Mouse (Mus musculus) CH12.LX (cell line): ENCODE data around the gene Ttc7. TPM values are rescaled to one million over a fixed set of nuclear protein-coding genes. Genes with fewer than 3 reads are reported as not detected.

ENCODE experiments used
- DNase-seq: peaks from one replicate; pipeline ENCODE4 v3.0.0-alpha.2; 2013; ENCODE audit errors: extremely low read depth
- H3K27ac ChIP-seq: 2 replicates; pipeline ENCODE4 v1.5.1; 2012; ENCODE audit warnings: low read depth, mild to moderate bottlenecking, control low read depth, moderate library complexity; ENCODE audit not compliant: insufficient read depth
- H3K27me3 ChIP-seq: replicated peaks from 2 replicates; pipeline ENCODE3; 2012; ENCODE audit warnings: inconsistent platforms
- H3K36me3 ChIP-seq, 2 experiments: replicated peaks in 1 of 2; 2 replicates each; pipeline versions ENCODE3 to v1.6.1; 2012; ENCODE audit warnings: inconsistent platforms in 1 of 2, low read length in 1 of 2, mild to moderate bottlenecking in 1 of 2, mixed read lengths in 1 of 2, moderate library complexity in 1 of 2; ENCODE audit not compliant: control insufficient read depth in 1 of 2, insufficient read depth in 1 of 2
- H3K4me1 ChIP-seq, 2 experiments: 2 replicates each; pipeline ENCODE4 v1.6.1; 2012; ENCODE audit warnings: inconsistent platforms in 1 of 2, moderate library complexity in 1 of 2; ENCODE audit not compliant: insufficient read depth in 2 of 2, control insufficient read depth in 1 of 2
- H3K4me2 ChIP-seq: 2 replicates; pipeline ENCODE4 v1.6.1; 2012; ENCODE audit warnings: low read depth, mild to moderate bottlenecking, control low read depth; ENCODE audit not compliant: poor library complexity, insufficient read depth, severe bottlenecking
- H3K4me3 ChIP-seq, 3 experiments: fragments of 150-350 bp in 1 of 3; sonication (generic) in 1 of 3; replicated peaks in 1 of 3; 2 replicates each; pipeline versions ENCODE3 to v1.5.1; 2011 to 2012; ENCODE audit warnings: low read depth in 2 of 3, low read length in 2 of 3, mild to moderate bottlenecking in 2 of 3, moderate library complexity in 2 of 3, control low read depth in 1 of 3, improper control_type of control experiment in 1 of 3, inconsistent platforms in 1 of 3, mixed read lengths in 1 of 3; ENCODE audit not compliant: poor library complexity in 1 of 3
- H3K79me2 ChIP-seq: replicated peaks from 2 replicates; pipeline ENCODE4 v1.6.1; 2012; ENCODE audit warnings: mild to moderate bottlenecking, moderate library complexity; ENCODE audit not compliant: control insufficient read depth, poor library complexity, insufficient read depth, severe bottlenecking; ENCODE audit errors: extremely low read depth
- H3K9ac ChIP-seq: 2 replicates; pipeline ENCODE4 v1.6.1; 2012; ENCODE audit warnings: low read depth, mild to moderate bottlenecking, control low read depth, moderate library complexity; ENCODE audit not compliant: insufficient read depth
- H3K9me3 ChIP-seq: replicated peaks from 2 replicates; pipeline ENCODE3; 2012; ENCODE audit warnings: low read length, inconsistent platforms, mixed read lengths
- BHLHE40 ChIP-seq: IDR thresholded peaks from 2 replicates; pipeline ENCODE4 v1.6.1; 2011; ENCODE audit warnings: mild to moderate bottlenecking, low read depth, low read length, improper control_type of control experiment
- CHD2 ChIP-seq: IDR thresholded peaks from 2 replicates; pipeline ENCODE4 v1.6.1; 2011; ENCODE audit warnings: low read length, improper control_type of control experiment
- CTCF ChIP-seq, 2 experiments: IDR thresholded peaks in 1 of 2; conservative IDR thresholded peaks in 1 of 2; 2 replicates each; pipeline ENCODE4 v1.5.1; 2011 to 2012; ENCODE audit warnings: low read depth in 2 of 2, low read length in 2 of 2, improper control_type of control experiment in 1 of 2, inconsistent platforms in 1 of 2, mild to moderate bottlenecking in 1 of 2, moderate library complexity in 1 of 2
- ETS1 ChIP-seq: conservative IDR thresholded peaks from 2 replicates; pipeline ENCODE4 v1.6.1; 2012; ENCODE audit warnings: low read depth, mild to moderate bottlenecking, inconsistent platforms, low read length, improper control_type of control experiment, moderate library complexity
- IRF4 ChIP-seq: IDR thresholded peaks from 2 replicates; pipeline ENCODE4 v1.6.1; 2014; ENCODE audit warnings: low read depth, mild to moderate bottlenecking, inconsistent platforms, low read length, improper control_type of control experiment
- KAT2A ChIP-seq: IDR thresholded peaks from 2 replicates; pipeline ENCODE4 v1.6.1; 2012; ENCODE audit warnings: low read length, improper control_type of control experiment, inconsistent platforms; ENCODE audit not compliant: insufficient replicate concordance
- MAFK ChIP-seq: IDR thresholded peaks from 2 replicates; pipeline ENCODE4 v1.6.1; 2011; ENCODE audit warnings: low read length, improper control_type of control experiment; ENCODE audit not compliant: insufficient replicate concordance
- MAZ ChIP-seq: IDR thresholded peaks from 2 replicates; pipeline ENCODE4 v1.6.1; 2012; ENCODE audit warnings: low read depth, mild to moderate bottlenecking, inconsistent platforms, low read length, improper control_type of control experiment, moderate library complexity
- MXI1 ChIP-seq: IDR thresholded peaks from 2 replicates; pipeline ENCODE4 v1.6.1; 2011; ENCODE audit warnings: mild to moderate bottlenecking, low read depth, low read length, improper control_type of control experiment
- MYC ChIP-seq: IDR thresholded peaks from 2 replicates; pipeline ENCODE4 v1.6.1; 2011; ENCODE audit warnings: low read depth, mild to moderate bottlenecking, improper control_type of control experiment, low read length
- POLR2A ChIP-seq: IDR thresholded peaks from 2 replicates; pipeline ENCODE4 v1.6.1; 2011; ENCODE audit warnings: low read depth, mild to moderate bottlenecking, improper control_type of control experiment, low read length
- POLR2AphosphoS2 ChIP-seq: IDR thresholded peaks from 2 replicates; pipeline ENCODE4 v1.6.1; 2011; ENCODE audit warnings: low read depth, low read length, improper control_type of control experiment
- RAD21 ChIP-seq: IDR thresholded peaks from 2 replicates; pipeline ENCODE4 v1.6.1; 2011; ENCODE audit warnings: low read depth, mild to moderate bottlenecking, low read length, improper control_type of control experiment, moderate library complexity
- RCOR1 ChIP-seq: conservative IDR thresholded peaks from 2 replicates; pipeline ENCODE4 v1.6.1; 2012; ENCODE audit warnings: low read depth, mild to moderate bottlenecking, inconsistent platforms, low read length, improper control_type of control experiment
- SIN3A ChIP-seq: IDR thresholded peaks from 2 replicates; pipeline ENCODE4 v1.6.1; 2012; ENCODE audit warnings: low read length, improper control_type of control experiment, inconsistent platforms
- SMC3 ChIP-seq: IDR thresholded peaks from 2 replicates; pipeline ENCODE4 v1.6.1; 2011; ENCODE audit warnings: low read depth, low read length, improper control_type of control experiment
- TBP ChIP-seq: conservative IDR thresholded peaks from 2 replicates; pipeline ENCODE4 v1.6.1; 2011; ENCODE audit warnings: low read depth, low read length, improper control_type of control experiment
- USF2 ChIP-seq: conservative IDR thresholded peaks from 2 replicates; pipeline ENCODE4 v1.6.1; 2011; ENCODE audit warnings: low read depth, low read length, improper control_type of control experiment
- ZC3H11A ChIP-seq: IDR thresholded peaks from 2 replicates; pipeline ENCODE4 v1.6.1; 2012; ENCODE audit warnings: low read depth, mild to moderate bottlenecking, inconsistent platforms, low read length, improper control_type of control experiment
- ZMIZ1 ChIP-seq: IDR thresholded peaks from 2 replicates; pipeline ENCODE4 v1.6.1; 2012; ENCODE audit warnings: low read depth, mild to moderate bottlenecking, inconsistent platforms, low read length, improper control_type of control experiment
- dilution Hi-C: fragments of 300-500 bp; cut with MboI; formaldehyde crosslinking; loops from 2 replicates; pipeline ENCODE4 v1.14.3; 2020; ENCODE audit warnings: low sequenced_read_pairs; ENCODE audit not compliant: extremely low pct_unique_long_range_greater_than_20kb, extremely low pct_ligation_motif_present
- in situ Hi-C: fragments of 300-500 bp; cut with MboI; formaldehyde crosslinking; loops from 3 replicates; pipeline ENCODE4 v1.14.3; 2019; ENCODE audit warnings: low sequenced_read_pairs, low pct_ligation_motif_present, low pct_unique_long_range_greater_than_20kb, mixed read lengths
- polyA plus RNA-seq: library from polyadenylated mRNA; unstranded; fragments of >175 nt; gene quantifications from 2 replicates; pipeline ENCODE4 v1.2.1, GENCODE M21; 2012; ENCODE audit warnings: low read depth; ENCODE audit not compliant: insufficient read length
- total RNA-seq, 2 experiments: library from RNA; depleted of rRNA; stranded (reverse); fragments of 300-350 nt in 1 of 2; fragments of >200 nt in 1 of 2; gene quantifications; 2 replicates each; pipeline ENCODE4 v1.2.3; 2012 to 2014

Gene Ttc7
- total and polyA plus RNA-seq, 3 experiments, result 6.2 to 16.4 (median 12.8) TPM

DNA sequence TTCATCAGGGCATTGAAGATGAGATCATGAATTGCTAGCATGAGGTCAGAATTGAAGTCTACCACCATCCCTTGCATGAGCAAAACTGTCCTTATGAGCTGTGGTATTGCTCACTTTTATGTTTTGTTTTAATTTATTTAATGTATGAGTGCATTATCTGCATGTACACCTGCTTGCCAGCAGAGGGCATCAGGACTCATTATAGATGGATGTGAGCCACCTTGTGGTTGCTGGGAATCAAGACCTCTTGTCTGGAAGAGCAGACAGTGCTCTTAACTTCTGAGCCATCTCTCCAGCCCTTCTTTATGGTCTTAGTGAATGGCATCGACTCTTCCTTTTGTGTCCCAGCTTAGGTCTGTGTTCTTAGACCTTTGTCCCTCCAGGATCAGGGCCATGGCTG, 39.0 kb downstream of the Ttc7 start:
- Histone ChIP-seq H3K36me3 (peaks cover 3 to 56% of the 10 kb centered on the region in 2 experiments), H3K4me2 (no peak overlapping the region), H3K4me1 (peaks cover 7 to 24% of the 10 kb centered on the region in 2 experiments), H3K9ac (no peak overlapping the region), H3K9me3 (peaks cover 10% of the 10 kb centered on the region), H3K27me3 (no peaks in the 10 kb centered on the region)
- peak; percentile 42 for DNase-seq
- in situ Hi-C loops, result no loop called here
- TF ChIP-seq SMC3, result peak; percentile 90
- no peak for TF ChIP-seq RCOR1
- TF ChIP-seq CTCF (conservative IDR thresholded peaks at IDR 0.05 in 1 of 2, IDR thresholded peaks at IDR 0.05 in 1 of 2; ENCODE audit: low read depth in 2 of 2, low read length in 2 of 2), result peak; percentile 23 to 98; a peak in 3 of 4 replicates
- TF ChIP-seq RAD21, result peak; percentile 62
- TF ChIP-seq, all 38 proteins: peak for 3
- Histone ChIP-seq H3K27ac (no peak overlapping the region), H3K4me3 (no peak overlapping the region), H3K79me2 (no peaks in the 10 kb centered on the region)
- dilution Hi-C loops, result no loop called here

DNA sequence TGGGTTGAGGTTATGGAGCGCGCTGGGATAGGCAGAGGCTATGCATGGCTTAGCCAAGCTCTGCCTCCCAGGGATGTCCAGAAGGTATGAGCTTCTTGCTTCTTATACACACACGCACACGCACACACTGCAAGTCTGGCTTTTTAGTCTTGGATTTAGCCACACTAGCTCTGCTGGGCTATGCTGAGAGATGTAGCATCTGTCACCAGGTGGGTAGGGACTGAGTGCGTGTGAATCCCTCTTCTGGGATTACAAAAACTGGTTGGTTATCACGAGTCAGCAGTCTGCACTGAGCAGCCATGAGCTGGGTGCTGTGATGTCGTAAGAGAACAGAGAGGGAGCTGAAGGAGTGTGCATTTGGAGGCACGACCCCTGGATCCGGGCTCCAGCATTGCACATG, 40.5 kb downstream of the Ttc7 start:
- in situ Hi-C loops, result no loop called here
- no peak overlapping the region for H3K27ac ChIP-seq
- H3K4me1 ChIP-seq, result peaks cover 0 to 15% of the 10 kb centered on the region in 2 experiments; a peak in 2 of 4 replicates
- peaks cover 10% of the 10 kb centered on the region for H3K9me3 ChIP-seq
- H3K36me3 ChIP-seq, result peaks cover 3 to 59% of the 10 kb centered on the region in 2 experiments
- DNase-seq, result no peak
- no peaks in the 10 kb centered on the region for H3K79me2 ChIP-seq
- H3K4me2 ChIP-seq, result no peak overlapping the region
- no peak overlapping the region for H3K4me3 ChIP-seq
- H3K27me3 ChIP-seq, result no peaks in the 10 kb centered on the region
- dilution Hi-C loops, result no loop called here
- no peak overlapping the region for H3K9ac ChIP-seq
- TF ChIP-seq RCOR1 (no peak), USF2 (no peak), KAT2A (no peak), TBP (no peak), MYC (no peak), CTCF (conservative IDR thresholded peaks at IDR 0.05 in 1 of 2, IDR thresholded peaks at IDR 0.05 in 1 of 2; ENCODE audit: low read depth in 2 of 2, low read length in 2 of 2) (no peak), ZC3H11A (no peak), MAFK (no peak)

DNA sequence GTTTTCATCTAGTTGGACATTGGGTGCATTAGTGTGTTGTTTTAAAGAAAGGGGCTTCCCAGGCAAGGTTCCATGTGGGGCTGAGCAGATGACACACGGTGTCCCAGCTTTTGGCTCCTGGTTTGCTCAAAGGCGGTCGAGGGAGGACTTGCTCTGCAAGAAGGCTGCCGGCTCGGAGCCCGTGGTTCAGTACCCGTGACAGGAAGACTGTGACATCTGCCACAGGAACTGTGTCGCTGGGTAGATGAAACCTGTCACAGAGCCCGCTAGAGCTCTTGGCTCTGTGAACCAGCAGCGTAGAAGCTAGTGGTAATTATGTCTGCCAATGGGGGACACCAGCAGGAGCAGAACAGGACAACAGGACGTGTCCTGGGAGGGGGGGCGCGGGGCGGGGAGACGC, 42.8 kb downstream of the Ttc7 start:
- H3K4me1 ChIP-seq, result peaks cover 0 to 14% of the 10 kb centered on the region in 2 experiments; a peak in 2 of 4 replicates
- H3K4me3 ChIP-seq, result no peak overlapping the region
- H3K4me2 ChIP-seq, result no peak overlapping the region
- no peaks in the 10 kb centered on the region for H3K27me3 ChIP-seq
- H3K79me2 ChIP-seq, result no peaks in the 10 kb centered on the region
- no peak for DNase-seq
- in situ Hi-C loops (no loop called here), dilution Hi-C loops (no loop called here)
- no peak overlapping the region for H3K27ac ChIP-seq
- H3K9me3 ChIP-seq, result peaks cover 10% of the 10 kb centered on the region
- no peak overlapping the region for H3K9ac ChIP-seq
- TF ChIP-seq POLR2A (no peak), ZC3H11A (no peak), ZMIZ1 (no peak), SMC3 (no peak), MYC (no peak), SIN3A (no peak), BHLHE40 (no peak), TBP (no peak), IRF4 (no peak), ETS1 (no peak), MXI1 (no peak), CHD2 (no peak), POLR2AphosphoS2 (no peak), USF2 (no peak), MAZ (no peak)
- H3K36me3 ChIP-seq, result peaks cover 3 to 69% of the 10 kb centered on the region in 2 experiments
